Mouse (Mus musculus) liver, adult 2 months (tissue): ENCODE data around the gene Cldn8. TPM values are rescaled to one million over a fixed set of nuclear protein-coding genes. Genes with fewer than 3 reads are reported as not detected.

ENCODE experiments used
- DNase-seq: peaks from one replicate; pipeline ENCODE4 v3.0.0-alpha.2; 2011; ENCODE audit warnings: low read depth, low spot score; ENCODE audit errors: extremely low read depth
- H3K27ac ChIP-seq: fragments of 200-500 bp; replicated peaks from 2 replicates; pipeline ENCODE4 v1.5.1; 2012; ENCODE audit warnings: low read depth, mild to moderate bottlenecking, control low read depth, inconsistent platforms, low read length; ENCODE audit not compliant: insufficient read depth
- H3K27me3 ChIP-seq: fragments of 200-500 bp; 2 replicates; pipeline ENCODE4 v1.6.1; 2012; ENCODE audit warnings: mild to moderate bottlenecking, moderate library complexity, low read length, inconsistent platforms; ENCODE audit not compliant: control insufficient read depth, insufficient read depth
- H3K36me3 ChIP-seq: fragments of 200-500 bp; 2 replicates; pipeline ENCODE4 v1.6.1; 2012; ENCODE audit warnings: low read length, inconsistent platforms; ENCODE audit not compliant: control insufficient read depth, insufficient read depth
- H3K4me1 ChIP-seq: fragments of 200-500 bp; 2 replicates; pipeline ENCODE4 v1.6.1; 2011; ENCODE audit warnings: low read length; ENCODE audit not compliant: control insufficient read depth, insufficient read depth
- H3K4me3 ChIP-seq: fragments of 200-500 bp; 2 replicates; pipeline ENCODE4 v1.5.1; 2011; ENCODE audit warnings: low read depth, mild to moderate bottlenecking, control low read depth, low read length, moderate library complexity; ENCODE audit not compliant: insufficient read depth
- H3K79me2 ChIP-seq: fragments of 200-500 bp; 2 replicates; pipeline ENCODE4 v1.6.1; 2012; ENCODE audit warnings: inconsistent platforms, mild to moderate bottlenecking, low read length, moderate library complexity; ENCODE audit not compliant: control insufficient read depth, insufficient read depth
- H3K9ac ChIP-seq: fragments of 200-500 bp; 2 replicates; pipeline ENCODE4 v1.6.1; 2012; ENCODE audit warnings: low read depth, mild to moderate bottlenecking, control low read depth, inconsistent platforms, low read length
- CTCF ChIP-seq: fragments of 200-500 bp; IDR thresholded peaks from 2 replicates; pipeline ENCODE4 v1.5.1; 2011; ENCODE audit warnings: low read depth, low read length, control low read depth
- POLR2A ChIP-seq: fragments of 200-500 bp; IDR thresholded peaks from 2 replicates; pipeline ENCODE4 v1.6.1; 2011; ENCODE audit warnings: low read length, control low read depth; ENCODE audit not compliant: insufficient read depth; ENCODE audit errors: extremely low read depth
- WGBS: fragments of 180-500 bp; shearing (Covaris S2); methylation state at CpG from one replicate; pipeline ENCODE4 v1.1.7; 2018; 5-methylcytosine and 5-hydroxymethylcytosine counted together
- polyA plus RNA-seq: library from polyadenylated mRNA; depleted of rRNA; stranded (reverse); fragments of >200 nt; gene quantifications from 2 replicates; pipeline ENCODE4 v1.2.3, GENCODE M21; 2012
- total RNA-seq: library from RNA; depleted of rRNA; stranded (reverse); fragments of >200 nt; gene quantifications from 2 replicates; pipeline ENCODE4 v1.2.3, GENCODE M21; 2014

The Cldn8 gene
- total and polyA plus RNA-seq, 2 experiments, result 0.05 to 0.37 TPM

DNA sequence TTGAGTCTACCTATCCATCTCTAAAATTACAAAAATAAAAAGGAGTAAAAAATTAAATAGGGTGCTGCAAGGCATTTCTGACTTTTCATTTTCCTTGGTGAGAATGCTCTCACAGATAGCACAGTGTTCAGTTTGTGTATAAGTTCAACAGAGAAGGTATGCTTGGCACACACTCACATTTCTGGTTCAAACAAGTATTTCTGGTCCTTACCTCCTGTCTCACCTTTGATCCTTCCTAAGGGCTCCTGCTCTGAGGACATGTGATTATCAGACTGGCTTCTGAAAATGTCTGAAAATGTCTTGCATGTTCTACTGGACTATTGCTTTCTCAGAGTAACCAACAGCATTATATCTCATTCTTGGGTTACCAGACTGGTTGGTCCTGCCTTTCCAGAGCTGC lies 7.2 kb upstream of the Cldn8 start:
- TF ChIP-seq POLR2A (no peak), CTCF (no peak)
- Histone ChIP-seq H3K27ac (no peak overlapping the region), H3K4me3 (no peak overlapping the region), H3K36me3 (no peaks in the 10 kb centered on the region), H3K27me3 (no peaks in the 10 kb centered on the region), H3K79me2 (no peaks in the 10 kb centered on the region), H3K9ac (no peak overlapping the region), H3K4me1 (no peaks in the 10 kb centered on the region)
- no peak for DNase-seq

DNA sequence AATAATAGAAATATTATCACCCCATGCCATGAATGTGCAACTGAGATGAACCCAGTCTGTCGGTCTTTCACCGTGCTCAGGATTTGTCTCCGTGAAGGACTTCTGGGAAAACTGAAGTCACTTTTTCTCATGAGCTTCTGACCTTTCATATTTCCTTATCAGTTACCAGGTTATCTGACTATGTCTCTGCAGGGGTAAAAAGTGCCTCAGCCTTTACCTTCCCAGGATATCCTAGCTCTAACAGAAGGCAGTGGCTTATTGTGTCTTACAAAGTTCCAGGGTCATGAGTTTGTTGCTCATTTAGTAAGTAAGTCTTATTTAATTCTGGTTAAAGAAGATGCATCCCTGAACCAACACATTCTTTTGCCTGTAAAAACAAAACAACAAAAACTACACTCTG lies 6.7 kb upstream of the Cldn8 start:
- 80% methylated on average over 3 of the region's 3 CpGs for WGBS
- H3K27ac ChIP-seq, result no peak overlapping the region

DNA sequence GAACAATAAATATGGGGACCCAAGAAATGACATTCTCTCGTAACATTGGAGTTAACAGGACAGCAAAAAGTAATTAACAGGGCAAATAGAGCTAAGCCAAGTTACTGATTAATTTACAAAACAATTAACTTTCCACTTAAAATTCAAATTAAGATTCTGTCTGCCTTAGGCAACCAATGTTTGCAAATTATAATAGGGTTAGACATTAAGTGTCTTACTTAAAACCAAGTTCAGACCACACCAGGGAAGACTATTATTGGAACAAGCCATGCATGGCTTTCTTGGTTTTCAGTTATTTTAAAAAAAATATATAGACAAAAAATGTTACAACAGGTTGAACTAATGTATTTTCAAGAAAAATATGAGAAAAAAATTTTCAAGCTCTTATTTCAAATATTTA lies 6.1 kb upstream of the Cldn8 start:
- TF ChIP-seq POLR2A (no peak), CTCF (no peak)
- no peaks in the 10 kb centered on the region for H3K79me2 ChIP-seq
- H3K4me1 ChIP-seq, result no peaks in the 10 kb centered on the region
- no peaks in the 10 kb centered on the region for H3K27me3 ChIP-seq
- no peak overlapping the region for H3K4me3 ChIP-seq
- H3K36me3 ChIP-seq, result no peaks in the 10 kb centered on the region
- WGBS, result 90% methylated on average over 1 of the region's 1 CpGs
- H3K9ac ChIP-seq, result no peak overlapping the region
- no peak for DNase-seq
- H3K27ac ChIP-seq, result no peak overlapping the region

More for the DNA sequence above, 6.7 kb upstream of the Cldn8 start:
- no peak overlapping the region for H3K9ac ChIP-seq
- H3K4me3 ChIP-seq, result no peak overlapping the region
- no peak for DNase-seq
- H3K27me3 ChIP-seq, result no peaks in the 10 kb centered on the region
- no peaks in the 10 kb centered on the region for H3K4me1 ChIP-seq
- no peaks in the 10 kb centered on the region for H3K36me3 ChIP-seq
- no peaks in the 10 kb centered on the region for H3K79me2 ChIP-seq
- no peak for TF ChIP-seq CTCF
- TF ChIP-seq POLR2A, result no peak

DNA sequence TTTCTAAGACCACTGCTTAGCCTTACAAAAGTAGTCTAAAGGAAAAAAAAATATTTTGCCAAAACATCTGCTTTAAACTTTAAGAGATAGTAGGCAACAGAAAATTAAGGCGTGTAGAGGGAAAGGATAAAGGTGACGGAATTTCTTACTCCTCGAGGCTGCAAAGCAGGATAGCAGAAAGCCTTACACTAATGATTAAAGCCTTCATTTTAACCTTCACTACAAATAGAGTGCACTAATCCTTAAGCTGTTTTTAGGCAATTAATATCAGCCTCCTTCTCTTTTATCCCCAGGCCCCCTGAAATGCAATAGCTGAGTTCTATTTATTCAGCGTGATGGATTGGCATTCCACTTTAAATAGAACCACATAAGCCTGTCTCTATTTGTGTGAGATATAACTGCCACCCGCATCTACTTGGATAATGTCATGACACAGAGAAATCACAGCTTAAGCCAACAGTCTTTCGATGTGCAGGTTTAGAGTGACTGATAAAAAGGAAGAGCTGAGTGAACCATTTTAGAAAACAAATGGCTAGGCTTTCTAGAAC lies 1.3 kb downstream of the Cldn8 start:
- H3K36me3 ChIP-seq, result no peaks in the 10 kb centered on the region
- 47% methylated on average over 6 of the region's 6 CpGs for WGBS
- no peak for DNase-seq
- no peak overlapping the region for H3K9ac ChIP-seq
- H3K4me1 ChIP-seq, result no peaks in the 10 kb centered on the region
- H3K27ac ChIP-seq, result no peak overlapping the region
- no peak for TF ChIP-seq POLR2A
- TF ChIP-seq CTCF, result no peak
- H3K79me2 ChIP-seq, result no peaks in the 10 kb centered on the region
- H3K4me3 ChIP-seq, result no peak overlapping the region
- no peaks in the 10 kb centered on the region for H3K27me3 ChIP-seq

DNA sequence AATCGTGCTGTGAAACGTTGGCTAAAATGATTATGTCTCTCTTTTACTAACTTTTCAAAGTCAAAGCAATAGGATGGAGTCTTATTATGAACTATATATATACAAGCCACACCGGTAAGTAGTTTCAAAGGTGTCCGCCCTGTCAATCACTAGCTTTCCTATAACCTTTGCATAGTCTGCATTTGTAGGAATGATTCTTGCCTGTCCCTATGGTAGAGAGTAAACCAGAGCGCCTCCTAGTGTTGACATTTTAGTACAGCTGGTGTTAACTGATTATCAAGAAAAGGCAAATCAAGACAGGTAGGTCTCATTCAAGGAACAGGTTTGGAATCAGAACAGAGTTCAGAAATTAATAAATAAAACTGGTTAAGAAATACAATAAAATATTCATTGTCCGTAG lies 20.5 kb downstream of the Cldn8 start:
- Histone ChIP-seq H3K27me3 (no peaks in the 10 kb centered on the region), H3K27ac (no peak overlapping the region), H3K4me3 (no peak overlapping the region), H3K4me1 (no peaks in the 10 kb centered on the region), H3K79me2 (no peaks in the 10 kb centered on the region), H3K9ac (no peak overlapping the region), H3K36me3 (no peaks in the 10 kb centered on the region)
- peak; percentile 24 for DNase-seq
- TF ChIP-seq POLR2A, result no peak
- TF ChIP-seq CTCF, result peak; percentile 40
- WGBS, result 54% methylated on average over 6 of the region's 6 CpGs

DNA sequence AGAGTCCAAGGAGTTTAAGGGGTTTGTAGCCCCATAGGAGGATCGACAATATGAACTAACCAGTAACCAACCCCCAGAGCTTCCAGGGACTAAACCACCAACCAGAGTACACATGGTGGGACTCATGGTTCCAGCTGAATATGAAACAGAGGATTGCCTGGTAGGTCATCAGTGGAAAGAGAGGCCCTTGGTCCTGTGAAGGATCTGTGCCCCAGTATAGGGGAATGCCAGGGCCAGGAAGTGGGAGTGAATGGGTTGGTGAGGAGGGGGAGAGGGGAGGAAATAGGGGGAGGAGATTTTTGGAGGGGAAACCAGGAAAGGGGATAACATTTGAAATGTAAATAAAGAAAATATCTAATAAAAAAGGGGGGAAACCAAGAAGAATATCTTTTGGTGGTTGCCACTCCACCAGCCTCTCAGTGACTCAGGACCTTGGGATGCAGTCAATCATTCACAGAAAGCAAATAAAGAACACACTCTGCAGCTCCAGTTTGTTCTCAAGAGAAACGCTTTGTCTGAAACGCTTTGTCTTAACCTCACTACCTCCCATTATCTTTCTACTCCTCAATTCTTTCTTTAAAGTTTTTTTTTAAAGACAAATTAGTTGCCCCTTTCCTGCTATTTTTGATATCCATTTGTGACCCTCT lies 23.0 kb downstream of the Cldn8 start:
- H3K27ac ChIP-seq, result no peak overlapping the region
- no peak for TF ChIP-seq POLR2A
- no peak for TF ChIP-seq CTCF
- H3K4me1 ChIP-seq, result no peaks in the 10 kb centered on the region
- WGBS, result 33% methylated on average over 3 of the region's 3 CpGs
- H3K36me3 ChIP-seq, result no peaks in the 10 kb centered on the region
- no peaks in the 10 kb centered on the region for H3K79me2 ChIP-seq
- no peaks in the 10 kb centered on the region for H3K27me3 ChIP-seq
- peak; percentile 4 for DNase-seq
- H3K4me3 ChIP-seq, result no peak overlapping the region
- H3K9ac ChIP-seq, result no peak overlapping the region
